Mouse (Mus musculus) heart, embryonic 15.5 days (tissue): ENCODE data around the gene Zfp282. TPM values are rescaled to one million over a fixed set of nuclear protein-coding genes. Genes with fewer than 3 reads are reported as not detected.

Source experiments
- ATAC-seq: fragments of 200-750 bp; cut with Nextera tagmentation; replicated peaks from 2 replicates; pipeline ENCODE4 v1.8.0; 2017; ENCODE audit warnings: low read depth, moderate TSS enrichment; ENCODE audit not compliant: insufficient number of reproducible peaks, insufficient read depth, low FRiP score
- H3K27ac ChIP-seq: fragments of 300-500 bp; sonication (generic); 2 replicates; pipeline ENCODE4 v1.5.1; 2015; ENCODE audit warnings: mild to moderate bottlenecking, inconsistent platforms
- H3K27me3 ChIP-seq: fragments of 300-500 bp; sonication (generic); 2 replicates; pipeline ENCODE4 v1.6.1; 2015; ENCODE audit warnings: inconsistent platforms
- H3K36me3 ChIP-seq: fragments of 300-500 bp; sonication (generic); 2 replicates; pipeline ENCODE4 v1.6.1; 2015; ENCODE audit warnings: mild to moderate bottlenecking, inconsistent platforms
- H3K4me1 ChIP-seq: fragments of 300-500 bp; sonication (generic); replicated peaks from 2 replicates; pipeline ENCODE4 v1.6.1; 2015; ENCODE audit warnings: inconsistent platforms
- H3K4me2 ChIP-seq: fragments of 300-500 bp; sonication (generic); 2 replicates; pipeline ENCODE4 v1.6.1; 2015; ENCODE audit warnings: inconsistent platforms, mild to moderate bottlenecking, moderate library complexity
- H3K4me3 ChIP-seq: fragments of 300-500 bp; sonication (generic); 2 replicates; pipeline ENCODE4 v1.5.1; 2015; ENCODE audit warnings: mild to moderate bottlenecking, inconsistent platforms
- H3K9ac ChIP-seq: fragments of 300-500 bp; sonication (generic); 2 replicates; pipeline ENCODE4 v1.6.1; 2015; ENCODE audit warnings: mild to moderate bottlenecking, inconsistent platforms
- H3K9me3 ChIP-seq: fragments of 300-500 bp; sonication (generic); replicated peaks from 2 replicates; pipeline ENCODE4 v1.6.1; 2016; ENCODE audit warnings: inconsistent platforms
- WGBS: fragments of 180-500 bp; shearing (Covaris S2); methylation state at CpG from one replicate; pipeline ENCODE4 v1.1.7; 2015; ENCODE audit warnings: mixed read lengths; 5-methylcytosine and 5-hydroxymethylcytosine counted together
- polyA plus RNA-seq: library from polyadenylated mRNA; unstranded; fragments of >200 nt; fragmentation: Nextera tagmentation; extraction: Ambion mirVana; gene quantifications from 2 replicates; pipeline ENCODE4 v1.2.1, GENCODE M21; 2015

Zfp282 gene
- polyA plus RNA-seq, result 7.6 and 10.8 TPM in 2 replicates

DNA sequence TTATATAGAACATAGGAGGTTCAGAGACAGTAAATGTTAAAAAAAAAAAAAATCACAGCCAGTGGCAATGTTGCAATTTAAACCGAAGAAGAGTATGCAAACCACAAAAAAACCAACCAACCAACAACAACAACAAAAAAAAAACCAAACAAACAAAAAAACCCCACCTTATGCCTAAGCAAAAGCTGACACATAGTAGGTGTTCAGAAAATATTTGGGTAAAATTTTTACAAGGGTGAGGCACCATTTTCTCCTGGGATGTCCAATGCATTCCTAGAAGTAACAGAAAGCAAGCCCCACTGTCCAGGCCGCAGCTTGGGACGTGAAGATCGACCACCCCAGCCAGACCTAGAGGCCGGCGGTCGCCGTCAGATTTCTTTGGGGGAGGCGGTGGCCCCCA, at the start of gene Zfp282:
Gene Zfp282 (plus strand): TSS at position 147 of the 400 bp plus-strand sequence.
- no peaks in the 10 kb centered on the region for H3K9me3 ChIP-seq
- peak within 1 kb of the TSS; percentile 97 for H3K4me3 ChIP-seq
- ATAC-seq, result no peak
- peak within 1 kb of the TSS; percentile 94 for H3K9ac ChIP-seq
- H3K4me1 ChIP-seq, result peaks cover 16% of the 10 kb centered on the region
- WGBS, result 6% methylated on average over 9 of the region's 9 CpGs
- H3K27me3 ChIP-seq, result no peaks in the 10 kb centered on the region
- peak within 1 kb of the TSS; percentile 86 for H3K4me2 ChIP-seq
- peak within 1 kb of the TSS; percentile 99 for H3K27ac ChIP-seq
- peaks cover 19% of the 10 kb centered on the region for H3K36me3 ChIP-seq

DNA sequence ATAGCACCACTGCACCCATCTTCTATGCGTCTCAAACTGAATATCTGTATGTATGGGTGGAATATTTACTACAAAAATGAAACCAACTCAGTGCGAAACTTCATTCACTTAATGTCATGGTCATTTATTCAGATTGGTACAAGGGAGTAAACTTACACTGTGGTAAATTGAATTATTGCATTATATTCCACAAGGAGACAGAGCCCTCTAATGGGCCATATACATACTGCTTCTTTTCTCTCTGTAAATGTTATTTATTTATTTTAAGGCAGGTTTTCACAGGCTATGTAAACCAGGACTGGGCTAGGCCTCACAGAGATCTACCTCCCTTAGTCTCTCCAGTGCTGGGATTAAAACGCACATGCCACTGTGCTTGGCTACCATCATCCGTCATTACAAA, 49.5 kb upstream of the Zfp282 start:
- H3K9me3 ChIP-seq, result no peaks in the 10 kb centered on the region
- H3K27ac ChIP-seq, result no peak overlapping the region
- ATAC-seq, result no peak
- no peaks in the 10 kb centered on the region for H3K27me3 ChIP-seq
- no peak overlapping the region for H3K4me3 ChIP-seq
- no peak overlapping the region for H3K4me2 ChIP-seq
- peaks cover 8% of the 10 kb centered on the region for H3K4me1 ChIP-seq
- 91% methylated on average over 4 of the region's 4 CpGs for WGBS
- H3K9ac ChIP-seq, result no peak overlapping the region
- no peaks in the 10 kb centered on the region for H3K36me3 ChIP-seq

DNA sequence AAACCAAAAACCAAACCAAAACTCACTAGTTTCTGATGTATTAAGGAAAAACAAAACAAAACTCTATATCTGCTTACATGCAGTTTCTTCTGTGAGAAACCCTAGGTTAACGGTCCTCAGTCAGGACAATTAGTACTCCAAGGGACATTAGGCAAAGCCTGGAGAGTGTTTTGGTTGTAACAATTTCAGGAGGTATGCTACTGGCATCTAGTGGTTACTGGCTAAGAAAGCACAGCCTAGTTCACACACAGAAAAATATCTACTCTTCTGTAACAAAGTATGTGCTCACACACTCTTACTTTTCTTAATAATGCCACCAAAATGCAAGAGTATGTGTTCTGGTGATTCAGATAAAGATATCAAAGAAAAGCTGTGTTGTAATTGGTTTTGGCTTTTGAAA, 48.1 kb upstream of the Zfp282 start:
- no peaks in the 10 kb centered on the region for H3K9me3 ChIP-seq
- WGBS, result 19% methylated on average over 1 of the region's 1 CpGs
- ATAC-seq, result no peak

DNA sequence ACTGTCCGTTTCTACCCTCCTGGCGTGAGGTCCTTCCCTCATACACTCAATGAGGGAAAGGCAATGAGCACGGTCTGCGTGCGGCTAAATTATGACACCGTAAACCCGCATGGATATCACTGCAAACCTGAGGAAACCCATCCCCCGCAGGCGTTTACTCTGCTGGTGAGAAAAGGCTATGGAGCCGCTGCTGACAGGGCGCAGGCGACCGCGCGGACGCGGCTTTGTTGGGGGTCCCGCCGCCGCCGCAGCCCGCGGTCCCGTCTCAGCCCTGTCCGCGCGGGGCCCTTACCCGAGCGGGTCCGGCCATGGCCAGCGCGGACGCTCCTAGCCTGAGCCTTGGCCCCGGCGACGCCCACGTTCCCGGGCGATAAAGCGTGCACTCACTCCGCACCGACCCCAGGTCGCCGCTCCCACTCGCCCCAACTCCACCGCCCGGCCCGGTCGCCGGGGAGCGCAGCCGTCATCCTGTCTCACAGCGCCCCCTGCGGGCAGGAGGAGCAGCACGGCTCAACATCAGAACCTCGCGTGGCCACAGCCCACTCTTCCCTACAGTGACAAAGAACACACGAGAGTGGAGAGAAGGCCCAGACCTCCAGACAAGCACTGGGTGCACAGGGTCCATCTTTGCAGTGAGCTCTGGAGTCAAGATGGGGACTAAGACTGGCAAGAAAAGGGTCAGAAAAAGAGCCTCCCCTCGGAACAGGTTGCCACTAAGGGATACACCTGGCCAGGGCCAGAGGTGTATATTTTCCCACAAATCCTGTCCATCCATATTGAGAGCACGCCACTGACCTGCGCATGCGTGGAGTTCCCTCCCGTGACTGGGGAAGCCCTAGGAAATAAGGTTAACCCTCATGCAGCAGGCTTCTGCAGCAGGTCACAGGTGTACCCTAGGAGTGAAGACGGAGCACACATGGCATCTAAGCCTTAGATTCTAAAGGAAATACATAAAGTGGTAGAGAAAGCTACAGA, 46.6 kb upstream of the Zfp282 start, which contains the start of gene Zfp786:
Gene Zfp786 (minus strand): TSS at position 764 of the 975 bp plus-strand sequence.
- 2% methylated on average over 64 of the region's 64 CpGs for WGBS
- Histone ChIP-seq H3K27ac (peak within 1 kb of the TSS; percentile 64), H3K4me1 (peaks cover 8% of the 10 kb centered on the region), H3K9ac (peak within 1 kb of the TSS; percentile 85), H3K4me2 (peak within 1 kb of the TSS; percentile 77), H3K4me3 (peak within 1 kb of the TSS; percentile 84), H3K27me3 (no peaks in the 10 kb centered on the region), H3K9me3 (no peaks in the 10 kb centered on the region), H3K36me3 (no peaks in the 10 kb centered on the region)
- peak; percentile 92 for ATAC-seq

More for the DNA sequence above, 48.1 kb upstream of the Zfp282 start:
- Histone ChIP-seq H3K4me3 (no peak overlapping the region), H3K36me3 (no peaks in the 10 kb centered on the region), H3K4me1 (peaks cover 8% of the 10 kb centered on the region), H3K27me3 (no peaks in the 10 kb centered on the region), H3K9ac (no peak overlapping the region), H3K4me2 (no peak overlapping the region), H3K27ac (no peak overlapping the region)

DNA sequence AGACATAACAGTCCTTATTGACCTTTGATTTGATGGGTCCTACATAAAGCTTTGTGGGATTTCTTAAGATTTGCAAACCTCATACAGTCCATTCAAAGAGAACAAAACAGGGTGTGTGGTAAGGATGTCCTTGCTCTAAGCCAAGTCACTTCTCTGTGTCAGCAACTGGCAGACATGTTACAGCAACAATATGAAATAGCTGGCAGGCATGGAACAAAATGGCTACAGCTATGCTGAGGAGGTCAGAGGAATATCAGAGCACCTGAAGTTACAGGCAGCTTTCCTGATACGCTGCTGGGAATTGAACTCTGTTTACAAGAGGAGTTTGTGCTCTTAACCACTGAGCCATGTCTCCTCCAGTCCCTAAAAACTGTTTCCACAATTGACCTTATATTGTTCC, 44.8 kb upstream of the Zfp282 start:
- Histone ChIP-seq H3K4me2 (no peak overlapping the region), H3K4me1 (peaks cover 15% of the 10 kb centered on the region), H3K27ac (no peak overlapping the region), H3K9me3 (no peaks in the 10 kb centered on the region), H3K9ac (no peak overlapping the region), H3K4me3 (no peak overlapping the region), H3K36me3 (no peaks in the 10 kb centered on the region), H3K27me3 (no peaks in the 10 kb centered on the region)
- no peak for ATAC-seq
- WGBS, result 73% methylated on average over 1 of the region's 1 CpGs

DNA sequence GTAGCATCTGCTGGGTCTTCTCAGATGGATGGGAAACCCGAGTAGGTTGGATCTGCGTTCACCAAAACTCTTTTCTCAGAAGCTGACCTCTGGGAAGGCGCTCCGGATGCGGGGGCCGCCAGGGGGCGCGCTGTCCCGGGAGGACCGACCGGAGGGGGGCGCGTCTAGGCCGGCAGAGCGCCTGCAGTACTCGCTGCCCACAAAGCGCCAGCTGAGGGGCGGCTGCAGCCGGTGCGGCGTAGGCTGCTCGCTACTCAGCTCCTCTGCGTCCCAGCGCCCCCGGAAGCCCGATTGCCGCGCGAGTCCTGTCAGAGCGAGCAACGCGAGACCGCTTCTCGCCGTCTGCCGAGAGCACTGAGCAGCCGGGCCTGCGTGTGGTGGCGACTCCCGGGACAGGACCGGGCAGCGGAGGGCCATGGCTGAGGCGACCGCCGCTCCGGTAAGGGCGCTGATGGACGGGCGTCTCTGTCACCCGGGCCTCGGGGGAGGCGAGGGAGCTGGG, 41.5 kb upstream of the Zfp282 start, which contains the start of gene Zfp398:
Gene Zfp398 (plus strand): TSS at position 180 of the 502 bp plus-strand sequence.
- H3K36me3 ChIP-seq, result no peaks in the 10 kb centered on the region
- no peaks in the 10 kb centered on the region for H3K9me3 ChIP-seq
- peaks cover 18% of the 10 kb centered on the region for H3K4me1 ChIP-seq
- ATAC-seq, result peak; percentile 95
- peak within 1 kb of the TSS; percentile 95 for H3K9ac ChIP-seq
- H3K27me3 ChIP-seq, result no peaks in the 10 kb centered on the region
- H3K4me2 ChIP-seq, result peak within 1 kb of the TSS; percentile 78
- peak within 1 kb of the TSS; percentile 85 for H3K4me3 ChIP-seq
- H3K27ac ChIP-seq, result peak within 1 kb of the TSS; percentile 96
- under 1% methylated on average over 52 of the region's 52 CpGs for WGBS

DNA sequence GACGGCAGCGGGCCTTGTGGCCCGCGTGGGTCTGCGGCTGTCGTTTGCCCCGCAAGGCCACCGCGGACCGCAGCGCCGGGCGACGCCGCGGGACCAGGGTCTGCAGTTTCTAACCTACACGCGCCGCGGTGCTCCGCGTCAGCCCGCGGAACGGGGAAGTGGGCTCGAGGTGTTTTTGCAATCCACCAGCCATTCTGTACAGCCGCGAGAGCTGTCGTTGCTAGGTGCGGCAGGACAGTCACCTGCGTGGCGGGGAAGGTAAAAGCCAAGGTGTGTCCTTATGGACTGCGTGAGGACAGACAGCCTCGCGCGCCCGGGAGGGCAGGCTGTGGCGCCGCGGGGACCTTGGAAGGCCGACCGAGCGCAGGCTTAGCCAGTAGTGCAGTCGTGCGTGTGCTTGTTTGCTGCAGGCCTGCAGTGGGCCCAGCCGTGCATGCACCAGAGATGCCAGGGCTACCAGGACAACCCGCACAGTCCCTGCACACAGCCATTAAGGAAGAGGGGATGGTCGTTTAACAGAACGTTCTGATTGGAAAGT, 41.0 kb upstream of the Zfp282 start:
- WGBS, result under 1% methylated on average over 48 of the region's 49 CpGs
- peak; percentile 74 for ATAC-seq

DNA sequence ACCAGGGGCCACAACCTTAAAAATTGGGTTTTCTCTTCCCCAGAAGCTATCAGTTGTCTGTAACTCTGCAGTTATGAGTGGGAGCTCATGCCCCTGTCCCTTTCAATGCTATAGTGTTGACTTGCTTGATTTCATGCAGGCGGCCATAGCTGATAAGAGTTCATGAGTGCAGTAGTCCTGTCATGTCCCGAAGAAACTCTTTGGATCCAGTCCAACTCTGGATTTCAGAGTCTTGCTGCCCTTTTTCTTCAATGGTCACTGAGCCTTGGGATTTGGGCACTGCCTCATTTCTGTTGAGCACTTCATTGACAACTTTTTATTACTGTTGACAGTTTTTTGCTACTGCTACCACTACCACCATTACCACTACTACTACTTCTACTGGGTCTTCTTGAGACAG, 39.4 kb upstream of the Zfp282 start:
- Histone ChIP-seq H3K4me1 (peaks cover 14% of the 10 kb centered on the region), H3K27me3 (no peaks in the 10 kb centered on the region), H3K36me3 (no peaks in the 10 kb centered on the region), H3K4me3 (no peak overlapping the region), H3K4me2 (no peak overlapping the region), H3K9ac (no peak overlapping the region; the same call in 1 of the 2 replicates), H3K27ac (no peak overlapping the region), H3K9me3 (no peaks in the 10 kb centered on the region)
- ATAC-seq, result no peak
- 24% methylated on average over 2 of the region's 2 CpGs for WGBS

More for the DNA sequence above, 41.0 kb upstream of the Zfp282 start:
- Histone ChIP-seq H3K4me1 (peaks cover 14% of the 10 kb centered on the region), H3K4me3 (peak overlapping the region; percentile 85), H3K36me3 (no peaks in the 10 kb centered on the region), H3K27me3 (no peaks in the 10 kb centered on the region), H3K9ac (peak overlapping the region; percentile 95), H3K4me2 (peak overlapping the region; percentile 78), H3K9me3 (no peaks in the 10 kb centered on the region), H3K27ac (peak overlapping the region; percentile 96)

DNA sequence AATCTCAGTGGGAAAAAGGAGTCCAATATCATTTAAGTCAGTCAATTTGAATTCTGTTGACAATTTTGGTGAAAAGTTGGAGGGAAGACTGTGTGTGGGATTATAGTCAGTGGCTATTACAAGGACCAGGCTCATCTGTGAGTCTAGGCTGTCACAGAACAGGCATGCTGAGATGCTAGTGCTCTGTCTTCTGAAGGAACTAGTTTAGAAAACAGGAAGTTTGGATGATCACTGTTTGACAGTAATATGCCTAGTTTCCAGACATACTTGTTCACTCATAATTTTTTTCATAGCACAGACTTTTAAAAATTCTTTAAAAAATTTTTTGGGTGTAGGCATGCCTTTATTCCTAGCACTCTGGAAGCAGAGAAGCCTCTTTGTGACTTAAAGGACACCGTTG, 35.9 kb upstream of the Zfp282 start:
- Histone ChIP-seq H3K36me3 (no peaks in the 10 kb centered on the region), H3K27ac (no peak overlapping the region), H3K4me2 (no peak overlapping the region), H3K4me1 (peaks cover 14% of the 10 kb centered on the region), H3K4me3 (no peak overlapping the region), H3K9me3 (no peaks in the 10 kb centered on the region), H3K27me3 (no peaks in the 10 kb centered on the region), H3K9ac (no peak overlapping the region)
- WGBS, result 100% methylated on average over 1 of the region's 1 CpGs
- no peak for ATAC-seq

DNA sequence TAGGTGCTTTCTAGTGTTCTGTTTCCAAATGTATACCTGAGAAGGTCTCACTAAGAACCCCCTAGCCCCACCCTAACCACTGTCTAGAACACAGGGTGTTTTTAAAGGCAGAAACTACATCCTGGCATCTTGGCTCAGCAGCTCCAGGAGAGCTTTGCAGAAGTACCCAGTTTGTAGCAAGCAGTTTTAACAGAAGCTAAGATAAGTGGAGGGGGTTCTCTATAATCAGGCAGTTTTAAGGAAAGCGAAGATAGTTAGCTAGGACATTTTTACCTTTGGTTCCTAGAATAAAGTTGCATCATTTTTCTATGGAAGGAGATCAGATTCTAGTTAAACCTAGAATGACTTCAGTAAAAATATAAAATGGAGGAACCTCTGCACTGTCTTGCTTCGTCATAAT, 35.2 kb upstream of the Zfp282 start:
- 85% methylated on average over 2 of the region's 2 CpGs for WGBS
- no peak overlapping the region for H3K4me3 ChIP-seq
- no peak for ATAC-seq

DNA sequence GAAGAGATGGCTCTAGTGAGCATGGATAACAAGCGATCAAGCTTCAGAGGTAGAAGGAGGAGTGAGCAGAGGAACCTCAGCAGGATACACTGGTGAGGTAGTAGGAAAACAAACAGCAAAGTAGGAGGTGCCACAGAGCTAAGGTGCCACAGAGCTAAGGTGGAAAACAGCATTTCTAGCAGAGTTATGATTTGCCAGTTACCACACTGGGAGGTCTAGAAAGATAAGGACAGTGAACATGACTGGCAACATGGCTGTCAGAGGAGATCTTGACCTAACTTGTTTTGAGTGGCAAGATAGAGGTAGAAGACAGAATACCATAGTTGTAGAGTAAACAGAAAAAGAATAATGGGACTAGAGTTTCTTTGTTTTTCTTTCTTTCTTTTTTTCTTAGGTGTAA, 34.7 kb upstream of the Zfp282 start:
- no peak overlapping the region for H3K27ac ChIP-seq
- no peak overlapping the region for H3K4me3 ChIP-seq
- H3K9me3 ChIP-seq, result no peaks in the 10 kb centered on the region
- no peaks in the 10 kb centered on the region for H3K27me3 ChIP-seq
- no peak overlapping the region for H3K4me2 ChIP-seq
- H3K36me3 ChIP-seq, result no peaks in the 10 kb centered on the region
- ATAC-seq, result no peak
- no peak overlapping the region for H3K9ac ChIP-seq
- H3K4me1 ChIP-seq, result peaks cover 6% of the 10 kb centered on the region
- 84% methylated on average over 1 of the region's 1 CpGs for WGBS

More for the DNA sequence above, 35.2 kb upstream of the Zfp282 start:
- Histone ChIP-seq H3K27ac (no peak overlapping the region), H3K4me2 (no peak overlapping the region), H3K36me3 (no peaks in the 10 kb centered on the region), H3K27me3 (no peaks in the 10 kb centered on the region), H3K9ac (no peak overlapping the region), H3K9me3 (no peaks in the 10 kb centered on the region), H3K4me1 (peaks cover 10% of the 10 kb centered on the region)
